Mouse (Mus musculus): Measurements from ENCODE around the gene Taf10. TPM values are rescaled to one million over a fixed set of nuclear protein-coding genes. Genes with fewer than 3 reads are reported as not detected.

Taf10 gene
- total and polyA plus RNA-seq, 2 experiments from 2014 or later: 86.5 to 99.9 TPM

- Histone ChIP-seq H3K4me2 (ENCODE audit: low read depth) (no peak overlapping the region), H3K9ac (no peak overlapping the region), H3K27ac (ENCODE audit: low read depth, low read length) (0 out of 2 replicates have a peak overlapping the region, but pooled peaks have one; percentile 58), H3K4me3 (ENCODE audit: low read depth, low read length) (no peak overlapping the region), H3K36me3 (ENCODE audit: insufficient read depth) (peaks cover 9% of the 10 kb centered on the region), H3K4me1 (ENCODE audit: insufficient read depth) (no peaks in the 10 kb centered on the region), H3K9me3 (ENCODE audit: low read length) (no peaks in the 10 kb centered on the region), H3K27me3 (ENCODE audit: insufficient read depth, low read length) (no peaks in the 10 kb centered on the region)
- DNase-seq: peak; percentile 82
- ATAC-seq: peak; percentile 92
- 81% methylated on average over 4 of the region's 4 CpGs for WGBS
- TF ChIP-seq CTCF (IDR thresholded peaks at IDR 0.05; ENCODE audit: low read depth): peak; percentile 90
Observed at GRCm38 (mm10) chr7:105726144-105726979, 17.8 kb downstream of the Taf10 start.

- DNase-seq: no peak
- no peak overlapping the region for H3K4me3 ChIP-seq (ENCODE audit: low read depth, low read length)
- no peaks in the 10 kb centered on the region for H3K4me1 ChIP-seq (ENCODE audit: insufficient read depth)
- H3K36me3 ChIP-seq (ENCODE audit: insufficient read depth): no peaks in the 10 kb centered on the region
- no peak for ATAC-seq
- no peaks in the 10 kb centered on the region for H3K27me3 ChIP-seq (ENCODE audit: insufficient read depth, low read length)
- H3K27ac ChIP-seq (ENCODE audit: low read depth, low read length): no peak overlapping the region
- WGBS: 56% methylated on average over 2 of the region's 2 CpGs
- no peak overlapping the region for H3K4me2 ChIP-seq (ENCODE audit: low read depth)
- no peaks in the 10 kb centered on the region for H3K9me3 ChIP-seq (ENCODE audit: low read length)
- no peak overlapping the region for H3K9ac ChIP-seq
- TF ChIP-seq CTCF (IDR thresholded peaks at IDR 0.05; ENCODE audit: low read depth): no peak
Observed at GRCm38 (mm10) chr7:105721916-105722315, 22.2 kb downstream of the Taf10 start.

- H3K4me2 ChIP-seq (ENCODE audit: low read depth): no peak overlapping the region
- H3K27me3 ChIP-seq (ENCODE audit: insufficient read depth, low read length): no peaks in the 10 kb centered on the region
- H3K9me3 ChIP-seq (ENCODE audit: low read length): no peaks in the 10 kb centered on the region
- DNase-seq (no peak), ATAC-seq (no peak)
- 63% methylated on average over 3 of the region's 3 CpGs for WGBS
- no peak overlapping the region for H3K27ac ChIP-seq (ENCODE audit: low read depth, low read length)
- no peaks in the 10 kb centered on the region for H3K4me1 ChIP-seq (ENCODE audit: insufficient read depth)
- no peak for TF ChIP-seq CTCF (IDR thresholded peaks at IDR 0.05; ENCODE audit: low read depth)
- no peak overlapping the region for H3K9ac ChIP-seq
- H3K36me3 ChIP-seq (ENCODE audit: insufficient read depth): no peaks in the 10 kb centered on the region
- H3K4me3 ChIP-seq (ENCODE audit: low read depth, low read length): no peak overlapping the region
Observed at GRCm38 (mm10) chr7:105715366-105715765, 28.8 kb downstream of the Taf10 start.

- H3K36me3 ChIP-seq (ENCODE audit: insufficient read depth): no peaks in the 10 kb centered on the region
- no peaks in the 10 kb centered on the region for H3K27me3 ChIP-seq (ENCODE audit: insufficient read depth, low read length)
- no peak for DNase-seq
- no peak overlapping the region for H3K27ac ChIP-seq (ENCODE audit: low read depth, low read length)
- TF ChIP-seq CTCF (IDR thresholded peaks at IDR 0.05; ENCODE audit: low read depth): no peak
- no peaks in the 10 kb centered on the region for H3K9me3 ChIP-seq (ENCODE audit: low read length)
- H3K4me2 ChIP-seq (ENCODE audit: low read depth): no peak overlapping the region
- H3K9ac ChIP-seq: no peak overlapping the region
- WGBS: 94% methylated on average over 5 of the region's 5 CpGs
- no peaks in the 10 kb centered on the region for H3K4me1 ChIP-seq (ENCODE audit: insufficient read depth)
- no peak for ATAC-seq
- H3K4me3 ChIP-seq (ENCODE audit: low read depth, low read length): no peak overlapping the region
Observed at GRCm38 (mm10) chr7:105708733-105709132, 35.4 kb downstream of the Taf10 start.

GRCm38 (mm10) chr7:105703816-105704215 lies 40.3 kb downstream of the Taf10 start:
- Histone ChIP-seq H3K9ac (no peak overlapping the region), H3K27ac (ENCODE audit: low read depth, low read length) (no peak overlapping the region), H3K9me3 (ENCODE audit: low read length) (no peaks in the 10 kb centered on the region), H3K4me2 (ENCODE audit: low read depth) (no peak overlapping the region), H3K27me3 (ENCODE audit: insufficient read depth, low read length) (no peaks in the 10 kb centered on the region), H3K36me3 (ENCODE audit: insufficient read depth) (no peaks in the 10 kb centered on the region), H3K4me3 (ENCODE audit: low read depth, low read length) (no peak overlapping the region), H3K4me1 (ENCODE audit: insufficient read depth) (no peaks in the 10 kb centered on the region)
- DNase-seq: no peak
- WGBS: 87% methylated on average over 4 of the region's 4 CpGs
- no peak for ATAC-seq
- TF ChIP-seq CTCF (IDR thresholded peaks at IDR 0.05; ENCODE audit: low read depth): no peak

GRCm38 (mm10) chr7:105703184-105703583 lies 41.0 kb downstream of the Taf10 start:
- no peak for DNase-seq
- Histone ChIP-seq H3K27ac (ENCODE audit: low read depth, low read length) (no peak overlapping the region), H3K27me3 (ENCODE audit: insufficient read depth, low read length) (no peaks in the 10 kb centered on the region), H3K4me2 (ENCODE audit: low read depth) (no peak overlapping the region), H3K4me1 (ENCODE audit: insufficient read depth) (no peaks in the 10 kb centered on the region), H3K36me3 (ENCODE audit: insufficient read depth) (no peaks in the 10 kb centered on the region), H3K9ac (no peak overlapping the region), H3K4me3 (ENCODE audit: low read depth, low read length) (no peak overlapping the region), H3K9me3 (ENCODE audit: low read length) (no peaks in the 10 kb centered on the region)
- no peak for ATAC-seq
- TF ChIP-seq CTCF (IDR thresholded peaks at IDR 0.05; ENCODE audit: low read depth): no peak
- 86% methylated on average over 16 of the region's 16 CpGs for WGBS

- no peaks in the 10 kb centered on the region for H3K27me3 ChIP-seq (ENCODE audit: insufficient read depth, low read length)
- no peaks in the 10 kb centered on the region for H3K36me3 ChIP-seq (ENCODE audit: insufficient read depth)
- no peak overlapping the region for H3K4me2 ChIP-seq (ENCODE audit: low read depth)
- no peak for DNase-seq
- no peak overlapping the region for H3K9ac ChIP-seq
- no peaks in the 10 kb centered on the region for H3K9me3 ChIP-seq (ENCODE audit: low read length)
- TF ChIP-seq CTCF (IDR thresholded peaks at IDR 0.05; ENCODE audit: low read depth): no peak
- H3K27ac ChIP-seq (ENCODE audit: low read depth, low read length): no peak overlapping the region
- H3K4me1 ChIP-seq (ENCODE audit: insufficient read depth): no peaks in the 10 kb centered on the region
- 81% methylated on average over 1 of the region's 1 CpGs for WGBS
- H3K4me3 ChIP-seq (ENCODE audit: low read depth, low read length): no peak overlapping the region
- ATAC-seq: no peak
Observed at GRCm38 (mm10) chr7:105690875-105691274, 53.3 kb downstream of the Taf10 start.

Other genes with a start within 250 kb of the Taf10 start
- gene Smpd1, start 190.0 kb downstream of the Taf10 start, total RNA-seq (2014; rRNA removed): 100 and 124 TPM in 2 replicates
- gene Smpd1, start 190.0 kb downstream of the Taf10 start, polyA plus RNA-seq (2015; fragmentation: Nextera tagmentation; extraction: Ambion mirVana): 88.8 and 100 TPM in 2 replicates
- 451 and 455 TPM in 2 replicates for gene Apbb1, start 162.7 kb downstream of the Taf10 start, total RNA-seq (2014; rRNA removed)
- gene Apbb1, start 162.7 kb downstream of the Taf10 start, polyA plus RNA-seq (2015; fragmentation: Nextera tagmentation; extraction: Ambion mirVana): 329 and 350 TPM in 2 replicates
- gene Hpx, start 144.2 kb downstream of the Taf10 start, total RNA-seq (2014; rRNA removed): not detected in 2 replicates
- gene Hpx, start 144.2 kb downstream of the Taf10 start, polyA plus RNA-seq (2015; fragmentation: Nextera tagmentation; extraction: Ambion mirVana): 0.17 and 0.21 TPM in 2 replicates
- 142 and 160 TPM in 2 replicates for gene Trim3, start 110.8 kb downstream of the Taf10 start, total RNA-seq (2014; rRNA removed)
- gene Trim3, start 110.8 kb downstream of the Taf10 start, polyA plus RNA-seq (2015; fragmentation: Nextera tagmentation; extraction: Ambion mirVana): 70.5 and 93.0 TPM in 2 replicates
- 49.8 and 65.6 TPM in 2 replicates for gene Timm10b, start 104.3 kb downstream of the Taf10 start, total RNA-seq (2014; rRNA removed)
- gene Timm10b, start 104.3 kb downstream of the Taf10 start, polyA plus RNA-seq (2015; fragmentation: Nextera tagmentation; extraction: Ambion mirVana): 160 and 167 TPM in 2 replicates
- gene Arfip2, start 103.9 kb downstream of the Taf10 start, total RNA-seq (2014; rRNA removed): 89.7 and 93.8 TPM in 2 replicates
- 88.6 and 93.4 TPM in 2 replicates for gene Arfip2, start 103.9 kb downstream of the Taf10 start, polyA plus RNA-seq (2015; fragmentation: Nextera tagmentation; extraction: Ambion mirVana)
- 45.3 and 52.9 TPM in 2 replicates for gene Gm45799, start 103.8 kb downstream of the Taf10 start, total RNA-seq (2014; rRNA removed)
- 34.2 and 41.2 TPM in 2 replicates for gene Gm45799, start 103.8 kb downstream of the Taf10 start, polyA plus RNA-seq (2015; fragmentation: Nextera tagmentation; extraction: Ambion mirVana)
- 1.8 and 4.6 TPM in 2 replicates for gene Dnhd1, start 93.5 kb downstream of the Taf10 start, total RNA-seq (2014; rRNA removed)
- 0.08 and 0.48 TPM in 2 replicates for gene Dnhd1, start 93.5 kb downstream of the Taf10 start, polyA plus RNA-seq (2015; fragmentation: Nextera tagmentation; extraction: Ambion mirVana)
- gene Ilk, start 7.8 kb downstream of the Taf10 start, total RNA-seq (2014; rRNA removed): 146 and 157 TPM in 2 replicates
- 159 and 161 TPM in 2 replicates for gene Ilk, start 7.8 kb downstream of the Taf10 start, polyA plus RNA-seq (2015; fragmentation: Nextera tagmentation; extraction: Ambion mirVana)
- gene Rrp8, start 7.0 kb downstream of the Taf10 start, total RNA-seq (2014; rRNA removed): 22.1 and 26.6 TPM in 2 replicates
- 16.0 and 19.1 TPM in 2 replicates for gene Rrp8, start 7.0 kb downstream of the Taf10 start, polyA plus RNA-seq (2015; fragmentation: Nextera tagmentation; extraction: Ambion mirVana)
- 16.8 and 51.2 TPM in 2 replicates for gene Tpp1, start 7.9 kb upstream of the Taf10 start, total RNA-seq (2014; rRNA removed)
- 38.7 and 40.0 TPM in 2 replicates for gene Tpp1, start 7.9 kb upstream of the Taf10 start, polyA plus RNA-seq (2015; fragmentation: Nextera tagmentation; extraction: Ambion mirVana)
- gene Dchs1, start 43.3 kb upstream of the Taf10 start, total RNA-seq (2014; rRNA removed): 62.7 and 98.7 TPM in 2 replicates
- 5.7 and 8.0 TPM in 2 replicates for gene Dchs1, start 43.3 kb upstream of the Taf10 start, polyA plus RNA-seq (2015; fragmentation: Nextera tagmentation; extraction: Ambion mirVana)
- 15.0 and 37.1 TPM in 2 replicates for gene Mrpl17, start 66.7 kb upstream of the Taf10 start, total RNA-seq (2014; rRNA removed)
- 192 and 197 TPM in 2 replicates for gene Mrpl17, start 66.7 kb upstream of the Taf10 start, polyA plus RNA-seq (2015; fragmentation: Nextera tagmentation; extraction: Ambion mirVana)
- 0.48 and 0.92 TPM in 2 replicates for gene Gm4070, start 209.6 kb upstream of the Taf10 start, total RNA-seq (2014; rRNA removed)
- gene Gm4070, start 209.6 kb upstream of the Taf10 start, polyA plus RNA-seq (2015; fragmentation: Nextera tagmentation; extraction: Ambion mirVana): 0.28 TPM in 1 of 2 replicates, not detected in the other

Measured in forebrain, postnatal 0 days (tissue).